Mouse (Mus musculus) neural tube, embryonic 13.5 days (tissue): ENCODE results near the gene Rgs21. TPM values are rescaled to one million over a fixed set of nuclear protein-coding genes. Genes with fewer than 3 reads are reported as not detected.

Source experiments
- ATAC-seq: fragments of 200-750 bp; cut with Nextera tagmentation; 2 replicates; pipeline ENCODE4 v1.8.0; 2017; ENCODE audit warnings: low read depth, mild to moderate bottlenecking, moderate TSS enrichment, moderate library complexity
- H3K27ac ChIP-seq: fragments of 300-500 bp; sonication (generic); replicated peaks from 2 replicates; pipeline ENCODE4 v1.5.1; 2015; ENCODE audit warnings: moderate library complexity, mild to moderate bottlenecking, inconsistent platforms
- H3K27me3 ChIP-seq: fragments of 300-500 bp; sonication (generic); 2 replicates; pipeline ENCODE4 v1.6.1; 2015; ENCODE audit warnings: mild to moderate bottlenecking, inconsistent platforms
- H3K36me3 ChIP-seq: fragments of 300-500 bp; sonication (generic); 2 replicates; pipeline ENCODE4 v1.6.1; 2015; ENCODE audit warnings: mild to moderate bottlenecking, inconsistent platforms
- H3K4me1 ChIP-seq: fragments of 300-500 bp; sonication (generic); replicated peaks from 2 replicates; pipeline ENCODE4 v1.6.1; 2015; ENCODE audit warnings: inconsistent platforms
- H3K4me2 ChIP-seq: fragments of 300-500 bp; sonication (generic); 2 replicates; pipeline ENCODE4 v1.6.1; 2015; ENCODE audit warnings: inconsistent platforms, mild to moderate bottlenecking, moderate library complexity
- H3K4me3 ChIP-seq: fragments of 300-500 bp; sonication (generic); 2 replicates; pipeline ENCODE4 v1.5.1; 2015; ENCODE audit warnings: mild to moderate bottlenecking, inconsistent platforms
- H3K9ac ChIP-seq: fragments of 300-500 bp; sonication (generic); 2 replicates; pipeline ENCODE4 v1.6.1; 2015; ENCODE audit warnings: moderate library complexity, mild to moderate bottlenecking, inconsistent platforms
- H3K9me3 ChIP-seq: fragments of 300-500 bp; sonication (generic); 2 replicates; pipeline ENCODE4 v1.6.1; 2016; ENCODE audit warnings: inconsistent platforms
- WGBS: fragments of 180-500 bp; shearing (Covaris S2); methylation state at CpG from one replicate; pipeline ENCODE4 v1.1.7; 2015; 5-methylcytosine and 5-hydroxymethylcytosine counted together
- polyA plus RNA-seq: library from polyadenylated mRNA; unstranded; fragments of >200 nt; fragmentation: Nextera tagmentation; extraction: Ambion mirVana; gene quantifications from 2 replicates; pipeline ENCODE4 v1.2.1, GENCODE M21; 2015

Rgs21 gene
- polyA plus RNA-seq, 1 experiment from 2014 or later = not detected

- Histone ChIP-seq H3K9me3 (no peaks in the 10 kb centered on the region), H3K4me3 (no peak overlapping the region)
- ATAC-seq = no peak
Measured at GRCm38 (mm10) chr1:144498725-144499124, 68.7 kb downstream of the Rgs21 start.

GRCm38 (mm10) chr1:144498051-144498450 lies 69.4 kb downstream of the Rgs21 start:
- H3K36me3 ChIP-seq = no peaks in the 10 kb centered on the region

More at GRCm38 (mm10) chr1:144498725-144499124, 68.7 kb downstream of the Rgs21 start:
- no peak overlapping the region for H3K27ac ChIP-seq
- no peak overlapping the region for H3K9ac ChIP-seq
- 0 out of 2 replicates have a peak, but pooled peaks cover 2% of the 10 kb centered on the region for H3K4me1 ChIP-seq
- no peaks in the 10 kb centered on the region for H3K27me3 ChIP-seq
- H3K4me2 ChIP-seq = no peak overlapping the region
- H3K36me3 ChIP-seq = no peaks in the 10 kb centered on the region

GRCm38 (mm10) chr1:144493336-144493735 lies 74.1 kb downstream of the Rgs21 start:
- Histone ChIP-seq H3K4me2 (no peak overlapping the region), H3K36me3 (no peaks in the 10 kb centered on the region), H3K9me3 (no peaks in the 10 kb centered on the region), H3K4me3 (no peak overlapping the region), H3K27ac (no peak overlapping the region), H3K27me3 (no peaks in the 10 kb centered on the region), H3K4me1 (no peaks in the 10 kb centered on the region), H3K9ac (no peak overlapping the region)
- WGBS = 94% methylated on average over 1 of the region's 1 CpGs
- no peak for ATAC-seq

More at GRCm38 (mm10) chr1:144498051-144498450, 69.4 kb downstream of the Rgs21 start:
- no peak overlapping the region for H3K4me3 ChIP-seq
- no peaks in the 10 kb centered on the region for H3K27me3 ChIP-seq
- ATAC-seq = no peak
- no peak overlapping the region for H3K27ac ChIP-seq
- H3K9ac ChIP-seq = no peak overlapping the region
- no peaks in the 10 kb centered on the region for H3K9me3 ChIP-seq
- H3K4me1 ChIP-seq = 0 out of 2 replicates have a peak, but pooled peaks cover 2% of the 10 kb centered on the region
- WGBS = 52% methylated on average over 3 of the region's 3 CpGs
- no peak overlapping the region for H3K4me2 ChIP-seq

- Histone ChIP-seq H3K9ac (no peak overlapping the region), H3K4me3 (no peak overlapping the region), H3K36me3 (no peaks in the 10 kb centered on the region), H3K4me2 (no peak overlapping the region), H3K9me3 (no peaks in the 10 kb centered on the region), H3K27ac (no peak overlapping the region), H3K4me1 (no peaks in the 10 kb centered on the region), H3K27me3 (no peaks in the 10 kb centered on the region)
- WGBS = 57% methylated on average over 5 of the region's 5 CpGs
- no peak for ATAC-seq
Measured at GRCm38 (mm10) chr1:144488223-144488835, 79.1 kb downstream of the Rgs21 start.

Other genes starting within 250 kb of the Rgs21 start
- gene Rgs18, start 207.8 kb upstream of the Rgs21 start, polyA plus RNA-seq = 0.70 and 1.5 TPM in 2 replicates